Comparison of ENCODE assay signal across 23 mouse cellular contexts in genomic region chr3:96082714-96083508, GRCm38 (mm10). TPM values are rescaled to one million over a fixed set of nuclear protein-coding genes. Genes with fewer than 3 reads are reported as not detected.
DNase-seq lines count a peak whose midpoint lies in the region; ATAC-seq and TF ChIP-seq lines count a peak whose summit lies in the region.
"Had no signal": no experiment of that assay in that cellular context is flagged by ENCODE, and none has a peak within 500 bp of the region (broad histone marks: within the 10 kb centered on the region; RNA-seq: fewer than 3 reads in every experiment).

No protein-coding gene starts in this region.

- no peak; the same call in 1 of the 2 replicates for TF ChIP-seq RAD21 in MEL (IDR thresholded peaks at IDR 0.05; ENCODE audit: low read depth, low read length)

- no peak for TF ChIP-seq CTCF in lung, embryonic 14.5 days (IDR thresholded peaks at IDR 0.05; ENCODE audit: low read depth)
- no peak for TF ChIP-seq CTCF in lung, postnatal 0 days (IDR thresholded peaks at IDR 0.05)
- no peak for TF ChIP-seq CTCF in MEL (IDR thresholded peaks at IDR 0.05 in 2 of 3, conservative IDR thresholded peaks at IDR 0.05 in 1 of 3; ENCODE audit: control insufficient read depth in 1 of 3, insufficient read depth in 1 of 3, low read depth in 2 of 3, low read length in 3 of 3, poor library complexity in 1 of 3, severe bottlenecking in 1 of 3)

- no peaks in the 10 kb centered on the region for H3K9me3 ChIP-seq in lung, embryonic 14.5 days (ENCODE audit: low read depth, low read length)
- H3K9me3 ChIP-seq in lung, postnatal 0 days (ENCODE audit: low read length), result no peaks in the 10 kb centered on the region
- no peaks in the 10 kb centered on the region for H3K9me3 ChIP-seq in MEL (replicated peaks; ENCODE audit: insufficient read depth, low read length)
- no peaks in the 10 kb centered on the region for H3K9me3 ChIP-seq in liver, embryonic 13.5 days (replicated peaks)
- H3K9me3 ChIP-seq: embryonic facial prominence, embryonic 12.5 days; forebrain, embryonic 15.5 days; hindbrain, embryonic 12.5 days; limb, embryonic 13.5 days; midbrain, embryonic 13.5 days; neural tube, embryonic 15.5 days; stomach, embryonic 15.5 days had no signal

- no peaks in the 10 kb centered on the region for H3K79me2 ChIP-seq in MEL (ENCODE audit: control insufficient read depth, insufficient read depth, low read length, poor library complexity)

- H3K9ac ChIP-seq in lung, embryonic 14.5 days, result no peak overlapping the region
- H3K9ac ChIP-seq in lung, postnatal 0 days (replicated peaks; ENCODE audit: low read depth), result no peak overlapping the region
- peak overlapping the region; percentile 73 for H3K9ac ChIP-seq in MEL (ENCODE audit: control insufficient read depth, low read depth, low read length, poor library complexity, severe bottlenecking)
- 0 out of 2 replicates have a peak overlapping the region, but pooled peaks have one; percentile 15 for H3K9ac ChIP-seq in liver, embryonic 13.5 days
- H3K9ac ChIP-seq: embryonic facial prominence, embryonic 12.5 days; forebrain, embryonic 15.5 days; hindbrain, embryonic 12.5 days; limb, embryonic 13.5 days; midbrain, embryonic 13.5 days; neural tube, embryonic 15.5 days; stomach, embryonic 15.5 days had no signal

- no peak for TF ChIP-seq EP300 in lung, postnatal 0 days (IDR thresholded peaks at IDR 0.05)
- TF ChIP-seq EP300 in MEL (IDR thresholded peaks at IDR 0.05; ENCODE audit: low read depth in 1 of 2, low read length in 2 of 2), result peak; percentile 89 to 96

- ATAC-seq in lung, embryonic 14.5 days (ENCODE audit: insufficient read depth), result no peak
- ATAC-seq in lung, postnatal 0 days, result no peak
- no peak for ATAC-seq in liver, embryonic 13.5 days (ENCODE audit: low read depth)
- peak; percentile 36; the same call in 1 of the 2 replicates for ATAC-seq in megakaryocyte-erythroid progenitor cell, adult 5-6 weeks (replicated peaks; ENCODE audit: low FRiP score, low TSS enrichment, poor library complexity, severe bottlenecking)
- ATAC-seq: forebrain, embryonic 15.5 days; midbrain, embryonic 13.5 days had no signal

- peak; percentile 9 for DNase-seq in lung, embryonic 14.5 days
- DNase-seq in lung, postnatal 0 days (ENCODE audit: low spot score), result no peak
- peak; percentile 94 for DNase-seq in MEL (ENCODE audit: low read depth, low spot score)
- DNase-seq in liver, embryonic 13.5 days, result no peak
- no peak for DNase-seq in right cerebral cortex, adult 18-20 months
- DNase-seq in heart, postnatal 36 days, result no peak
- DNase-seq: adrenal gland, postnatal 36 days; cerebellum, adult 2 months; gastrocnemius, postnatal 25 days; kidney, adult 18-20 months; kidney, postnatal 10 days; layer of hippocampus, postnatal 36 days; lung, postnatal 14 days; thymus, adult 18-20 months had no signal

- no peak overlapping the region for H3K4me3 ChIP-seq in lung, embryonic 14.5 days (ENCODE audit: low read depth, low read length)
- no peak overlapping the region for H3K4me3 ChIP-seq in lung, postnatal 0 days (ENCODE audit: low read depth, low read length)
- peak overlapping the region; percentile 60 to 62 for H3K4me3 ChIP-seq in MEL (ENCODE audit: control insufficient read depth in 1 of 2, insufficient read depth in 1 of 2, low read depth in 2 of 2, low read length in 2 of 2)
- no peak overlapping the region for H3K4me3 ChIP-seq in liver, embryonic 13.5 days (replicated peaks)
- H3K4me3 ChIP-seq: embryonic facial prominence, embryonic 12.5 days; forebrain, embryonic 15.5 days; hindbrain, embryonic 12.5 days; layer of hippocampus, adult 2 months; limb, embryonic 13.5 days; midbrain, embryonic 13.5 days; neural tube, embryonic 15.5 days; stomach, embryonic 15.5 days had no signal

- no peaks in the 10 kb centered on the region for H3K36me3 ChIP-seq in lung, embryonic 14.5 days (ENCODE audit: insufficient read depth)
- H3K36me3 ChIP-seq in lung, postnatal 0 days (ENCODE audit: insufficient read depth, low read length), result no peaks in the 10 kb centered on the region
- peaks cover 0 to 35% of the 10 kb centered on the region in 2 experiments; a peak in 2 of 4 replicates for H3K36me3 ChIP-seq in MEL (ENCODE audit: control insufficient read depth in 1 of 2, insufficient read depth in 2 of 2, low read length in 2 of 2)
- H3K36me3 ChIP-seq in liver, embryonic 13.5 days, result no peaks in the 10 kb centered on the region
- H3K36me3 ChIP-seq: embryonic facial prominence, embryonic 12.5 days; forebrain, embryonic 15.5 days; hindbrain, embryonic 12.5 days; limb, embryonic 13.5 days; midbrain, embryonic 13.5 days; neural tube, embryonic 15.5 days; stomach, embryonic 15.5 days had no signal

- no peaks in the 10 kb centered on the region for H3K27me3 ChIP-seq in lung, embryonic 14.5 days (ENCODE audit: insufficient read depth, low read length)
- H3K27me3 ChIP-seq in lung, postnatal 0 days (replicated peaks; ENCODE audit: insufficient read depth, low read length), result no peaks in the 10 kb centered on the region
- H3K27me3 ChIP-seq in MEL (ENCODE audit: control insufficient read depth in 1 of 2, insufficient read depth in 2 of 2, low read length in 2 of 2), result no peaks in the 10 kb centered on the region
- H3K27me3 ChIP-seq in liver, embryonic 13.5 days, result peaks cover 4% of the 10 kb centered on the region; the same call in 1 of the 2 replicates
- H3K27me3 ChIP-seq: embryonic facial prominence, embryonic 12.5 days; forebrain, embryonic 15.5 days; hindbrain, embryonic 12.5 days; limb, embryonic 13.5 days; midbrain, embryonic 13.5 days; neural tube, embryonic 15.5 days; stomach, embryonic 15.5 days had no signal

- H3K4me1 ChIP-seq in lung, embryonic 14.5 days (ENCODE audit: insufficient read depth), result no peaks in the 10 kb centered on the region
- H3K4me1 ChIP-seq in lung, postnatal 0 days (ENCODE audit: insufficient read depth, low read depth, low read length), result no peaks in the 10 kb centered on the region
- peaks cover 16 to 24% of the 10 kb centered on the region in 2 experiments for H3K4me1 ChIP-seq in MEL (ENCODE audit: control insufficient read depth in 1 of 2, insufficient read depth in 2 of 2, low read length in 2 of 2)
- H3K4me1 ChIP-seq in liver, embryonic 13.5 days (replicated peaks), result peaks cover 30% of the 10 kb centered on the region
- H3K4me1 ChIP-seq: embryonic facial prominence, embryonic 12.5 days; forebrain, embryonic 15.5 days; limb, embryonic 13.5 days; midbrain, embryonic 13.5 days; neural tube, embryonic 15.5 days; stomach, embryonic 15.5 days had no signal

- no peak overlapping the region for H3K27ac ChIP-seq in lung, embryonic 14.5 days (ENCODE audit: low read depth)
- no peak overlapping the region for H3K27ac ChIP-seq in lung, postnatal 0 days (ENCODE audit: low read length)
- H3K27ac ChIP-seq in MEL (ENCODE audit: control insufficient read depth, low read depth, low read length), result peak overlapping the region; percentile 91
- peak overlapping the region; percentile 67 for H3K27ac ChIP-seq in liver, embryonic 13.5 days
- H3K27ac ChIP-seq: embryonic facial prominence, embryonic 12.5 days; forebrain, embryonic 15.5 days; hindbrain, embryonic 12.5 days; layer of hippocampus, adult 2 months; limb, embryonic 13.5 days; midbrain, embryonic 13.5 days; neural tube, embryonic 15.5 days; stomach, embryonic 15.5 days had no signal

- no peak overlapping the region for H3K4me2 ChIP-seq in lung, embryonic 14.5 days
- no peak overlapping the region for H3K4me2 ChIP-seq in lung, postnatal 0 days (replicated peaks; ENCODE audit: low read depth, low read length)
- H3K4me2 ChIP-seq in liver, embryonic 13.5 days, result peak overlapping the region; percentile 35; the same call in 1 of the 2 replicates
- H3K4me2 ChIP-seq: embryonic facial prominence, embryonic 12.5 days; forebrain, embryonic 15.5 days; hindbrain, embryonic 12.5 days; limb, embryonic 13.5 days; midbrain, embryonic 13.5 days; neural tube, embryonic 15.5 days; stomach, embryonic 15.5 days had no signal

- WGBS in lung, embryonic 14.5 days, result 71% methylated on average over 15 of the region's 15 CpGs
- 74% methylated on average over 15 of the region's 15 CpGs for WGBS in lung, postnatal 0 days
- WGBS in liver, embryonic 13.5 days (ENCODE audit: insufficient replicate concordance), result 52% methylated on average over 15 of the region's 15 CpGs

- TF ChIP-seq POLR2A in MEL (IDR thresholded peaks at IDR 0.05; ENCODE audit: control insufficient read depth in 1 of 2, insufficient read depth in 1 of 2, low read depth in 1 of 2, low read length in 2 of 2, poor library complexity in 1 of 2), result peak; percentile 32 to 57; a peak in 3 of 4 replicates

- intact Hi-C loops in heart, postnatal 36 days (cut with DNase I), result no loop called here

TF ChIP-seq in MEL, 35 proteins besides CTCF, POLR2A, EP300 and RAD21 (continues in another document):
- TF ChIP-seq BHLHE40 (IDR thresholded peaks at IDR 0.05; ENCODE audit: borderline replicate concordance, low read depth, low read length) (0 out of 2 replicates have a peak, but pooled peaks have one; percentile 49), CHD1 (IDR thresholded peaks at IDR 0.05; ENCODE audit: low read depth, low read length) (peak; percentile 72), MAX (IDR thresholded peaks at IDR 0.05; ENCODE audit: low read length) (peak; percentile 39; the same call in 1 of the 2 replicates), JUND (IDR thresholded peaks at IDR 0.05; ENCODE audit: low read depth, low read length) (no peak)

RNA-seq across cellular contexts. Expression of gene Otud7b, which starts 21.4 kb away (rescaled TPM):
- 18.9 and 21.3 TPM in 2 replicates for polyA plus RNA-seq in lung, embryonic 14.5 days (2014; fragmentation: Nextera tagmentation; extraction: Ambion mirVana)
- 30.2 and 30.6 TPM in 2 replicates for polyA plus RNA-seq in lung, postnatal 0 days (2015; fragmentation: Nextera tagmentation; extraction: Ambion mirVana)
- 25.8 and 27.5 TPM in 2 replicates for total RNA-seq in MEL (2012; rRNA removed)
- 10 to 100 TPM; 17.9 to 24.4 TPM for polyA plus RNA-seq in MEL (2012; ENCODE audit: insufficient read depth in 1 of 2, insufficient read length in 2 of 2, low read depth in 1 of 2, low replicate concordance in 2 of 2, missing spikeins in 1 of 2)
- 11.3 and 11.4 TPM in 2 replicates for polyA plus RNA-seq in liver, embryonic 13.5 days (2015; fragmentation: Nextera tagmentation; extraction: Ambion mirVana)
- total RNA-seq in megakaryocyte-erythroid progenitor cell, adult 5-6 weeks (2014; fragmentation: Nextera tagmentation), result 9.7 and 12.3 TPM in 2 replicates
- total RNA-seq in megakaryocyte-erythroid progenitor cell, adult 5-6 weeks (2017), result 11.7 and 15.5 TPM in 2 replicates
- total RNA-seq in heart, postnatal 36 days (2021), result 10 to 100 TPM; 56.7 to 67.6 TPM

RNA-seq across cellular contexts. Expression of gene Vps45, which starts 24.6 kb away (rescaled TPM):
- 18.6 and 19.7 TPM in 2 replicates for polyA plus RNA-seq in lung, embryonic 14.5 days (2014; fragmentation: Nextera tagmentation; extraction: Ambion mirVana)
- 32.3 and 32.8 TPM in 2 replicates for polyA plus RNA-seq in lung, postnatal 0 days (2015; fragmentation: Nextera tagmentation; extraction: Ambion mirVana)
- 24.4 and 28.9 TPM in 2 replicates for total RNA-seq in MEL (2012; rRNA removed)
- 10 to 100 TPM; 20.6 to 92.0 TPM for polyA plus RNA-seq in MEL (2012; ENCODE audit: insufficient read depth in 1 of 2, insufficient read length in 2 of 2, low read depth in 1 of 2, low replicate concordance in 2 of 2, missing spikeins in 1 of 2)
- polyA plus RNA-seq in liver, embryonic 13.5 days (2015; fragmentation: Nextera tagmentation; extraction: Ambion mirVana), result 17.3 and 17.7 TPM in 2 replicates
- 29.7 and 38.8 TPM in 2 replicates for total RNA-seq in megakaryocyte-erythroid progenitor cell, adult 5-6 weeks (2014; fragmentation: Nextera tagmentation)
- total RNA-seq in megakaryocyte-erythroid progenitor cell, adult 5-6 weeks (2017), result 13.4 and 16.6 TPM in 2 replicates
- 10 to 100 TPM; 22.3 to 26.0 TPM for total RNA-seq in heart, postnatal 36 days (2021)

Comparison
In these comparisons a context has a peak if more than half of its experiments do, and no peak if none do; other contexts are left out.
1. DNase-seq: peak in lung, embryonic 14.5 days (single experiment) and MEL (single experiment); none in lung, postnatal 0 days (single experiment), liver, embryonic 13.5 days (single experiment), right cerebral cortex, adult 18-20 months (single experiment) and heart, postnatal 36 days (0 of 2).
2. H3K27ac ChIP-seq: peak in MEL (single experiment) and liver, embryonic 13.5 days (single experiment); none in lung, embryonic 14.5 days (single experiment) and lung, postnatal 0 days (single experiment).
3. H3K4me3 ChIP-seq: peak in MEL (2 of 2); none in lung, embryonic 14.5 days (single experiment), lung, postnatal 0 days (single experiment) and liver, embryonic 13.5 days (single experiment).
4. H3K9ac ChIP-seq: peak in MEL (single experiment) and liver, embryonic 13.5 days (single experiment); none in lung, embryonic 14.5 days (single experiment) and lung, postnatal 0 days (single experiment).